ENCODE assay signal across 8 mouse cellular contexts in the genomic region with DNA sequence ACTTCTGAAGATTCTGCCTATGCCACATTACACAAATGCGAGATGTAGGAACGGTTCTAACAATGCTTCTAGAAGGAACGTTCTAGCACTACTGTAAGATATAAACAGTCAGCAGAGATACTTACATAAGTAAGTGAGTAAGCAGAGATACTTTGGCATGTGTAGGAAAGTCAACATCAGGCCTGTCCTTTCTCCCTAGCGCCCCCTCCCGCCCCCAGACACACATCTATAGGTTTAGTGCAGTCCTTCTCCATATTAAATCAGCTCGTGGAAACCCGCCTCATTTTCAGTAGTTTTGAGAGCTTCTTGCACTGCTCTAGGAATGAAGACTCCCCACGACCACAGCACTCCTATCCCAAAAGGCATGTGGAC. TPM values are rescaled to one million over a fixed set of nuclear protein-coding genes. Genes with fewer than 3 reads are reported as not detected.
DNase-seq lines count a peak whose midpoint lies in the region; ATAC-seq lines count a peak whose summit lies in the region.

No protein-coding gene starts in this region.

- peak overlapping the region; percentile 84 for H3K4me2 ChIP-seq in embryonic facial prominence, embryonic 11.5 days (ENCODE audit: low read depth, low read length)
- H3K4me2 ChIP-seq in hindbrain, embryonic 13.5 days: peak overlapping the region; percentile 77
- peak overlapping the region; percentile 93 for H3K4me2 ChIP-seq in liver, embryonic 15.5 days
- H3K4me2 ChIP-seq in neural tube, embryonic 15.5 days: peak overlapping the region; percentile 68

- WGBS in embryonic facial prominence, embryonic 11.5 days: 8% methylated on average over 8 of the region's 8 CpGs
- 19% methylated on average over 8 of the region's 8 CpGs for WGBS in hindbrain, embryonic 13.5 days
- WGBS in liver, embryonic 15.5 days (ENCODE audit: insufficient replicate concordance): 12% methylated on average over 8 of the region's 8 CpGs
- 17% methylated on average over 8 of the region's 8 CpGs for WGBS in neural tube, embryonic 15.5 days

- no peaks in the 10 kb centered on the region for H3K9me3 ChIP-seq in embryonic facial prominence, embryonic 11.5 days (replicated peaks; ENCODE audit: control insufficient read depth, low read length)
- no peaks in the 10 kb centered on the region for H3K9me3 ChIP-seq in hindbrain, embryonic 13.5 days
- no peaks in the 10 kb centered on the region for H3K9me3 ChIP-seq in liver, embryonic 15.5 days (replicated peaks)
- H3K9me3 ChIP-seq in neural tube, embryonic 15.5 days (replicated peaks): no peaks in the 10 kb centered on the region

- ATAC-seq in cerebellum, adult (ENCODE audit: insufficient number of reproducible peaks, low FRiP score, low TSS enrichment): no peak
- no peak; the same call in none of the 2 replicates for ATAC-seq in embryonic facial prominence, embryonic 11.5 days (replicated peaks; ENCODE audit: insufficient number of reproducible peaks, low FRiP score, low TSS enrichment, low read depth)
- peak; percentile 13 for ATAC-seq in hindbrain, embryonic 13.5 days (ENCODE audit: low FRiP score)
- ATAC-seq in liver, embryonic 15.5 days (ENCODE audit: insufficient read depth): peak; percentile 72
- peak; percentile 34 for ATAC-seq in neural tube, embryonic 15.5 days (ENCODE audit: low FRiP score)

- H3K27ac ChIP-seq in embryonic facial prominence, embryonic 11.5 days (replicated peaks; ENCODE audit: low read depth, low read length): 0 out of 2 replicates have a peak overlapping the region, but pooled peaks have one; percentile 47
- H3K27ac ChIP-seq in hindbrain, embryonic 13.5 days: peak overlapping the region; percentile 92
- peak overlapping the region; percentile 84 for H3K27ac ChIP-seq in liver, embryonic 15.5 days (replicated peaks)
- H3K27ac ChIP-seq in neural tube, embryonic 15.5 days (replicated peaks): peak overlapping the region; percentile 71; the same call in 1 of the 2 replicates

- DNase-seq in cerebellum, adult 9-11 months: peak; percentile 56
- peak; percentile 53 to 78 for DNase-seq in CD8-positive naive resting alpha-beta T cell, adult 2 months (ENCODE audit: low read depth in 2 of 2, low spot score in 2 of 2)
- DNase-seq in embryonic facial prominence, embryonic 11.5 days (ENCODE audit: low spot score): peak; percentile 71
- peak; percentile 95 for DNase-seq in thymus, postnatal 4 days

- no peaks in the 10 kb centered on the region for H3K27me3 ChIP-seq in embryonic facial prominence, embryonic 11.5 days (ENCODE audit: control insufficient read depth, insufficient read depth, low read length)
- H3K27me3 ChIP-seq in hindbrain, embryonic 13.5 days: peaks cover 18% of the 10 kb centered on the region
- H3K27me3 ChIP-seq in liver, embryonic 15.5 days: peaks cover 20% of the 10 kb centered on the region
- peaks cover 10% of the 10 kb centered on the region; the same call in 1 of the 2 replicates for H3K27me3 ChIP-seq in neural tube, embryonic 15.5 days (replicated peaks)

- no peaks in the 10 kb centered on the region for H3K4me1 ChIP-seq in embryonic facial prominence, embryonic 11.5 days (ENCODE audit: control insufficient read depth, insufficient read depth, low read length)
- H3K4me1 ChIP-seq in hindbrain, embryonic 13.5 days (replicated peaks): peaks cover 11% of the 10 kb centered on the region
- H3K4me1 ChIP-seq in liver, embryonic 15.5 days (replicated peaks): peaks cover 26% of the 10 kb centered on the region
- peaks cover 5% of the 10 kb centered on the region for H3K4me1 ChIP-seq in neural tube, embryonic 15.5 days

- no peaks in the 10 kb centered on the region for H3K36me3 ChIP-seq in embryonic facial prominence, embryonic 11.5 days (replicated peaks; ENCODE audit: control insufficient read depth, insufficient read depth, low read depth, low read length)
- H3K36me3 ChIP-seq in hindbrain, embryonic 13.5 days: no peaks in the 10 kb centered on the region
- H3K36me3 ChIP-seq in liver, embryonic 15.5 days (replicated peaks): no peaks in the 10 kb centered on the region
- H3K36me3 ChIP-seq in neural tube, embryonic 15.5 days: no peaks in the 10 kb centered on the region

- peak overlapping the region; percentile 39 for H3K4me3 ChIP-seq in embryonic facial prominence, embryonic 11.5 days (ENCODE audit: low read depth, low read length)
- peak overlapping the region; percentile 51 for H3K4me3 ChIP-seq in hindbrain, embryonic 13.5 days
- peak overlapping the region; percentile 65 for H3K4me3 ChIP-seq in liver, embryonic 15.5 days (replicated peaks)
- peak overlapping the region; percentile 56 for H3K4me3 ChIP-seq in neural tube, embryonic 15.5 days (replicated peaks)

- peak overlapping the region; percentile 74 for H3K9ac ChIP-seq in embryonic facial prominence, embryonic 11.5 days (replicated peaks; ENCODE audit: low read length)
- H3K9ac ChIP-seq in hindbrain, embryonic 13.5 days: peak overlapping the region; percentile 68
- peak overlapping the region; percentile 81 for H3K9ac ChIP-seq in liver, embryonic 15.5 days
- H3K9ac ChIP-seq in neural tube, embryonic 15.5 days (replicated peaks): peak overlapping the region; percentile 56

RNA-seq across cellular contexts. Expression of a gene that starts 7.9 kb away (rescaled TPM):
- 18.6 and 25.6 TPM in 2 replicates for polyA plus RNA-seq in embryonic facial prominence, embryonic 11.5 days (2014; fragmentation: Nextera tagmentation; extraction: Ambion mirVana)
- polyA plus RNA-seq in hindbrain, embryonic 13.5 days (2015; fragmentation: Nextera tagmentation; extraction: Ambion mirVana): 2.7 and 3.4 TPM in 2 replicates
- polyA plus RNA-seq in liver, embryonic 15.5 days (2015; fragmentation: Nextera tagmentation; extraction: Ambion mirVana): 19.4 and 24.6 TPM in 2 replicates
- polyA plus RNA-seq in neural tube, embryonic 15.5 days (2015; fragmentation: Nextera tagmentation; extraction: Ambion mirVana): 0.61 and 3.0 TPM in 2 replicates

RNA-seq across cellular contexts. Expression of a gene that starts 9.0 kb away (rescaled TPM):
- 79.1 and 90.2 TPM in 2 replicates for polyA plus RNA-seq in embryonic facial prominence, embryonic 11.5 days (2014; fragmentation: Nextera tagmentation; extraction: Ambion mirVana)
- polyA plus RNA-seq in hindbrain, embryonic 13.5 days (2015; fragmentation: Nextera tagmentation; extraction: Ambion mirVana): 19.6 and 22.4 TPM in 2 replicates
- polyA plus RNA-seq in liver, embryonic 15.5 days (2015; fragmentation: Nextera tagmentation; extraction: Ambion mirVana): 78.7 and 99.7 TPM in 2 replicates
- polyA plus RNA-seq in neural tube, embryonic 15.5 days (2015; fragmentation: Nextera tagmentation; extraction: Ambion mirVana): 9.4 and 16.0 TPM in 2 replicates

RNA-seq across cellular contexts. Expression of a gene that starts 14.3 kb away (rescaled TPM):
- polyA plus RNA-seq in embryonic facial prominence, embryonic 11.5 days (2014; fragmentation: Nextera tagmentation; extraction: Ambion mirVana): 4.4 TPM in 2 replicates
- polyA plus RNA-seq in hindbrain, embryonic 13.5 days (2015; fragmentation: Nextera tagmentation; extraction: Ambion mirVana): 5.2 and 6.1 TPM in 2 replicates
- 29.3 and 32.9 TPM in 2 replicates for polyA plus RNA-seq in liver, embryonic 15.5 days (2015; fragmentation: Nextera tagmentation; extraction: Ambion mirVana)
- polyA plus RNA-seq in neural tube, embryonic 15.5 days (2015; fragmentation: Nextera tagmentation; extraction: Ambion mirVana): 4.9 and 5.1 TPM in 2 replicates

RNA-seq across cellular contexts. Expression of a gene that starts 16.4 kb away (rescaled TPM):
- polyA plus RNA-seq in embryonic facial prominence, embryonic 11.5 days (2014; fragmentation: Nextera tagmentation; extraction: Ambion mirVana): 1.3 and 2.1 TPM in 2 replicates
- polyA plus RNA-seq in hindbrain, embryonic 13.5 days (2015; fragmentation: Nextera tagmentation; extraction: Ambion mirVana): 1.5 and 1.7 TPM in 2 replicates
- polyA plus RNA-seq in liver, embryonic 15.5 days (2015; fragmentation: Nextera tagmentation; extraction: Ambion mirVana): 4.4 and 4.7 TPM in 2 replicates
- polyA plus RNA-seq in neural tube, embryonic 15.5 days (2015; fragmentation: Nextera tagmentation; extraction: Ambion mirVana): 1.8 and 3.5 TPM in 2 replicates

RNA-seq across cellular contexts. Expression of a gene that starts 30.9 kb away (rescaled TPM):
- polyA plus RNA-seq in embryonic facial prominence, embryonic 11.5 days (2014; fragmentation: Nextera tagmentation; extraction: Ambion mirVana): 0.50 and 1.8 TPM in 2 replicates
- polyA plus RNA-seq in hindbrain, embryonic 13.5 days (2015; fragmentation: Nextera tagmentation; extraction: Ambion mirVana): 0.62 TPM in 1 of 2 replicates, not detected in the other
- 2.5 and 3.2 TPM in 2 replicates for polyA plus RNA-seq in liver, embryonic 15.5 days (2015; fragmentation: Nextera tagmentation; extraction: Ambion mirVana)
- polyA plus RNA-seq in neural tube, embryonic 15.5 days (2015; fragmentation: Nextera tagmentation; extraction: Ambion mirVana): 0.14 and 0.65 TPM in 2 replicates

Comparison
In these comparisons a context has a peak if more than half of its experiments do, and no peak if none do; other contexts are left out.
1. ATAC-seq: peak in hindbrain, embryonic 13.5 days (single experiment), liver, embryonic 15.5 days (single experiment) and neural tube, embryonic 15.5 days (single experiment); none in cerebellum, adult (single experiment) and embryonic facial prominence, embryonic 11.5 days (single experiment).
2. Peak in every context shown above with its lines, with median percentiles within 50 percentile points of each other: DNase-seq, H3K27ac ChIP-seq, H3K4me2 ChIP-seq, H3K4me3 ChIP-seq and H3K9ac ChIP-seq.